Mouse (Mus musculus) bone marrow, adult 2 months (tissue): ENCODE data around the gene Insrr.

Experiments used
- CTCF ChIP-seq: fragments of 200-500 bp; IDR thresholded peaks from 2 replicates; pipeline ENCODE4 v1.5.1; 2011; ENCODE audit warnings: low read length, control low read depth; ENCODE audit not compliant: control insufficient read depth, insufficient read depth
- POLR2A ChIP-seq: fragments of 200-500 bp; IDR thresholded peaks from 2 replicates; pipeline ENCODE4 v1.6.1; 2011; ENCODE audit warnings: low read depth, mild to moderate bottlenecking, control low read depth, low read length, borderline replicate concordance; ENCODE audit not compliant: control insufficient read depth

DNA sequence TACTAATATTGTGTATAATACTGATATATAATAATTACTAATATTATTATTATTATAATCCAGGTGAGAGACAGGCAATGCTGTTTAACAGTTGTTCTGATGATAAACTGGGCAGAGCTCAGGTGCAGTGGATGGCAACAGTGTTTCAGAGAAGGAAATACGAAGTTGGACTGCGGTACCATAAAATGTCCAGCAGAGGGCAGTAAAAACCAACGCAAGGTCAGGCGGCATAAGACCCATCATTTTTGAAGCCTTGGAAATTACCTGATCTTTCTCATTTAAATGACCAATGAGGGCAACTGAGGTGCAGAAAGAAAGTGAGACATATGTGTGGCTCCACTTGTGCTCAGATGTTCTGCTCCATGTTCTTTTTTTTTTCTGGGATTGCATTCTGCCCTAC, 26.5 kb upstream of the Insrr start:
- TF ChIP-seq CTCF (peak; percentile 47), POLR2A (no peak)
